Mouse (Mus musculus) ES-E14 (cell line): ENCODE data around the gene Pde7b.

Experiments used
- CHD2 ChIP-seq: IDR thresholded peaks from 2 replicates; pipeline ENCODE4 v1.6.1; 2014; ENCODE audit warnings: mild to moderate bottlenecking, low read depth, low read length, inconsistent platforms
- HCFC1 ChIP-seq: IDR thresholded peaks from 2 replicates; pipeline ENCODE4 v1.6.1; 2012; ENCODE audit warnings: low read length, inconsistent platforms, borderline replicate concordance; ENCODE audit not compliant: insufficient read depth
- MAFK ChIP-seq: IDR thresholded peaks from 2 replicates; pipeline ENCODE4 v1.6.1; 2014; ENCODE audit warnings: mild to moderate bottlenecking, low read depth, low read length, inconsistent platforms; ENCODE audit not compliant: insufficient read depth
- ZNF384 ChIP-seq: IDR thresholded peaks from 2 replicates; pipeline ENCODE4 v1.6.1; 2012; ENCODE audit warnings: low read depth, low read length, inconsistent platforms

DNA sequence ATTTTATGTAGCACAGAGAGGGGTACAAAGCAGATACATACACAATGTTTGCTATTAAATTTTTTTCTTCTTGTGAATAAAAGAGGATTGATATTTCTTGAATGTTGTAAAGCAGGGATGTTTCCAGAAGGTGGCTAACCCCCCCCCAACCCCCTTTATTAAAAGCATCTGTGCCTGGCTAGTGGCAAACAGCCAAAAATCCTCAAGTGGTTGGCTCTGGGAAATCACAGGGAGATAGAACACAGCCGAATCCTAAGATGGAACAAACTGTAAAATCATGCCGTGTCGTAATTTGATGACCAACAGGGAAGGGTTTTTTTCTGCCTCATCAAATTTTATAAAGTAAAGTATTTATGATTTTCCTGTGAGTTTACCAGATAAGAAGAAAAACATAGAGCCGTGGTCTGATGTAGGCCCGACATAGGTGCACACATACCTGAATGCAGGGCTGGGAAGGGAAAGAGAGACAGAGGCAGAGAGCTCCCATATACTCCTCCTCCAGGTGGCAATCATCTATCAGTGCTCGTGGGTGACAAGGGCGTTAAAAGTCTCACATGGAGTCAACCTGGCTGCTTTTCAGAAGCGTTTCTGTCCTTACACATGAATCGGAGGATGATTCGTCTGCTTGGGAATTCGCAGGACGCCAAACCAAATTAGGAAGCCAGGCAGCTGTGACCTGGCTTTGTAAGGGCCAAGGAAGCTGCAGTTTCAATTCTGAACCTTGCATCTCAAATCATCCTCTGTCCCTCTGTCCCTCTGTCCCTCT, 67.4 kb downstream of the Pde7b start:
- no peak for TF ChIP-seq CHD2
- no peak for TF ChIP-seq HCFC1
- TF ChIP-seq MAFK: no peak
- no peak for TF ChIP-seq ZNF384
